Mouse (Mus musculus): ENCODE measurements at regions not wholly inside any gene's neighbourhood (a gene's known extent, or its start where the extent isn't known, plus 50 kb on each side); places are given as distances from the start of the nearest gene placed in this dataset.
"Not testable (repeated sequence)": the region's sequence is repeated elsewhere in the genome, so short reads cannot be mapped to it uniquely, and the experiment has no call there.

DNA sequence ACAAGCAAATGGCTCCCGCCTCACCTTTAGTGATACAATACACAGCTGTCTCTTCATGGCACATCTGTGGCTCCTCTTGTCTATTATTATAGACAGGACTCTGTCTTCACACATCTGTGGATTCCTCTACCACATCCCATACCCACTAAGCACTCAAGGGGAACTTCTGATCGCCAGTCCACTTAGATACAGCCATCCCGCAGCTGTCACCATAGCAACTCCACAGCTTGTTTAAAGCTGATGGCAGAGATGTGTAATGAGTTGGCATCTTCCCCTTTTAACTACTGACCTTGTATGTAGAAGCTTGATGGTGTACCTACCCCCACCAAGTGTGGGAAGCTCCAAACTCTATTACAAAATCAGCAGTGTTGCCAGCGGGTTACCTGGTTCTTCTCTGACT lies 109.5 kb upstream of the Pfn2 start:
- no peak for DNase-seq (ENCODE audit: low read depth in 2 of 2, low spot score in 2 of 2)

DNA sequence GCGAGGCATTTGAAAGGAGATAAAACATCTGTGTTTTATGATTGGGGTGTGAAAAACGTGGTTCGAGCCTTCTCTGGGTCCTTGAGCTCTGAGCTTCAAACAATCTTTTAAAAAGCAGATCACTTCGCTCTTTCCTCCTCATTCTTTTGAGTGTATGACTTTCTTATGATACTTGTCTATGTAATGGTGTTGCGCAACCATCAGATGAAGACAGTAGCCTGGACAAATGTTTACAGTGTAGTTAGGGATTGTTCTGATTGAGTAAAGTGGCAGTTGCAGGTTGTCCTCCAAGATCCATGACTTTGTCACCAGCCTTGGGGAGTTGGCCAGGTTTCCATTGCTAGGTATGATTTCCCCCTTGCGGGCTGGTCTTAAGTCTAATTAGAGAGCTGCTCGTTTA lies 116.1 kb upstream of the Pfn2 start:
- no peak for DNase-seq (ENCODE audit: low read depth in 2 of 2, low spot score in 2 of 2)

DNA sequence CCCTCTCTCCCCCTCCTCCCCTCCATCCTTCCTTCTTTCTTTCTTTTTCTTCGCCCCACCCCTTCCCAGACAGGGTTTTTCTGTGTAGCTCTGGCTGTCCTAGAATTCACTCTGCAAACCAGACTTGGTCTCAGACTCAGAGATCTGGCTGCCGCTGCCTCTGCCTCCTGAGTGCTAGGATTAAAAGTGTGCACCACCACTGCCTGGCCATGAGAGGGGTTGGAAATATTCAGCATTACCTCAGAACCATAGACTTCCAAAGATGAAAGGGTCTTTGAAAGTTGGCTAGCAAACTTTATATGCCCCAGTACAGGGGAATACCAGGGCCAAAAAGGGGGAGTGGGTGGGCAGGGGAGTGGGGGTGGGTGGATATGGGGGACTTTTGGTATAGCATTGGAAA lies 122.7 kb upstream of the Pfn2 start:
- not testable (repeated sequence) for DNase-seq (ENCODE audit: low read depth in 2 of 2, low spot score in 2 of 2)

- no peak for DNase-seq (ENCODE audit: low read depth in 2 of 2, low spot score in 2 of 2)
These were observed 124.8 kb upstream of the Pfn2 start for GRCm38 (mm10) chr3:57972469-57973245.

DNA sequence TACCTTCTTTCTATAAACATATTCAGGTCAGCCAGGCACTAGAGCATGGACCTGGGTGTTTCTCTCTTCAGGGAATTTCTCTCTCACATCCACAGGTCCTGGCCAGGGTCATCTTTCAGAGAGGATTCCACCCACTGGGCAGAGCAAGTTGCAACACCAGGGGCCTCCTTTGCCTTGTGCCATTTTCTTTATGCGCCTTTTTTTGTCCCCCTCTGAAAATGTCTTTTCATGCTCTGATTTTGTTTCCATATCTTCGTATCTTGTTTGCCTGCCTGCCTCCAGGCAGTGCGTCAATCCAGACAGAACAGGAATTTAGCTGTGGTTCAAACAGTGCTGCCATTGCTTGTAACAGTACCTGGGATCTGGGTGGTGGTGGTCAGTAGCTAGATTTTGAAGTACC lies 125.7 kb upstream of the Pfn2 start:
- no peak for DNase-seq (ENCODE audit: low read depth in 2 of 2, low spot score in 2 of 2)

GRCm38 (mm10) chr3:57975379-57975778 lies 127.5 kb upstream of the Pfn2 start:
- no peak for DNase-seq (ENCODE audit: low read depth in 2 of 2, low spot score in 2 of 2)

DNA sequence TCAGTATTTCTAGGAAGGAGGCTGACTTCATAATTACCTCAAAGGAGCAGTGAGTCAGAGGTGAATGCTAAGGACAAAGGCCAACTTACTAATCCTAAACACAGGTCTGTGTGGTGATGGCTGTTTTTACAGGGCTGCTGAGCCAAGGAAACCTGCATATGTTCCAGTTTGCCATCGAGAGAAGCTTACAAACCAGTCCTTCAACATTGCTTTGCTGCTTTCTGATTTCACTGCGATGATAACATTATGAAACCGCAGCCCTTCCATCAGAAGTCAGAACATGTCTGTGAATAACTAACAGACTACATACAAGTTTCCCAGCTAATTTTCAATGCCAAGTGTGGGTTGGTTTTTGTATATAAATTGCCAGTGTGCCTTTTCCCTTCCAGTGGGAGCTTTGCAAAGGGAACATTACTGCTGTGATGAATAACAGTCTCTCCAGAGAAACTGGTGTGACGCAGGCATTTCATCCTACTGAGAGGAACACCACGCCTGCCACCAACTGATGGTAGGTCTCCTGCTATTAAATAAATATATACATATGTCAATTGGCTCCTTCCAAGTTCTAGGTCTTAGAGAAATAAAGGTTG lies 128.9 kb upstream of the Pfn2 start:
- no peak for DNase-seq (ENCODE audit: low read depth in 2 of 2, low spot score in 2 of 2)

GRCm38 (mm10) chr3:57988175-57988574 lies 140.3 kb upstream of the Pfn2 start:
- DNase-seq (ENCODE audit: low read depth in 2 of 2, low spot score in 2 of 2) = no peak

GRCm38 (mm10) chr3:57990738-57991137 lies 142.9 kb upstream of the Pfn2 start:
- no peak for DNase-seq (ENCODE audit: low read depth in 2 of 2, low spot score in 2 of 2)

GRCm38 (mm10) chr3:57998121-57999102 lies 150.5 kb upstream of the Pfn2 start:
- DNase-seq (ENCODE audit: low read depth in 2 of 2, low spot score in 2 of 2) = no peak

- no peak for DNase-seq (ENCODE audit: low read depth in 2 of 2, low spot score in 2 of 2)
These were observed 155.1 kb upstream of the Pfn2 start for GRCm38 (mm10) chr3:58002792-58003574.

- no peak for DNase-seq (ENCODE audit: low read depth in 2 of 2, low spot score in 2 of 2)
These were observed 177.0 kb upstream of the Pfn2 start for GRCm38 (mm10) chr3:58024750-58025392.

- DNase-seq (ENCODE audit: low read depth in 2 of 2, low spot score in 2 of 2) = no peak
These were observed 201.7 kb upstream of the Pfn2 start for GRCm38 (mm10) chr3:58049618-58050017.

DNA sequence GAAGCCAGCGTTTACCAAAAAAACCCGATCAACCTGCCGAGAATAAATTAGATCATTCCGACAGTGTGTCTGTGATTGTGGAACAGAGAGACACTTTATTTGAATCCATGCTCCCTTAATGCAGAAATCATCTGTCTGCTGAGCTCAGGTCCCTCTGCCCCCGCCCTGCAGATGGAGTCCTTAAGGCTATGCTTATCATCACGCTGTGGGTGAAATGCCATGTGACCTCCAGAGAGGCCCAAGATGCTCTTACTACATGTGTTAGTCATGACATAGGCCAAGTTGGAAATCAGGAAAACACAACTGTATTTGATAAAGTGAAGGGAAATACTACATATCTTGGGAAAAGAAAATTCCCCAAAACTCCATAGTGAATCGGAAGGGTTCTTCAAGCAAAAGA lies 206.8 kb upstream of the Pfn2 start:
- no peak for DNase-seq (ENCODE audit: low read depth in 2 of 2, low spot score in 2 of 2)

- no peak for DNase-seq (ENCODE audit: low read depth in 2 of 2, low spot score in 2 of 2)
These were observed 207.3 kb upstream of the Pfn2 start for GRCm38 (mm10) chr3:58055181-58055580.

- DNase-seq (ENCODE audit: low read depth in 2 of 2, low spot score in 2 of 2) = no peak
These were observed 208.5 kb upstream of the Pfn2 start for GRCm38 (mm10) chr3:58056191-58057063.

DNA sequence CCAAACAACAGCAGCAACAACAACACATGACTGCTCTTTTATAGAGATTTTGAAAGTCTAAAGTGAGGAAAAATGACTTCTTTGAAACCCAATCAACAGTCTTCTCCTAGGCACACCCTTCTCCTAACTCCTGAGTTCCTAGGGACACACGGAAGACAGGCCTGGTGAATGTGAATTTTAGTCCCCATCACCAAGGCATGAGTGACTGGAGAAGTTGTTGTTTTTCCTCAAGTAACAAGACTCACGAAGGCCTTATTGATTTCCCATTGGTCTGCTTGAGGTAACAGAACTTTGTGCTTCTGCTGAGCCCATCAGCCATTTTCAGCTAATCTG lies 209.2 kb upstream of the Pfn2 start:
- no peak for DNase-seq (ENCODE audit: low read depth in 2 of 2, low spot score in 2 of 2)

- no peak for DNase-seq (ENCODE audit: low read depth in 2 of 2, low spot score in 2 of 2)
These were observed 210.3 kb upstream of the Pfn2 start for GRCm38 (mm10) chr3:58058134-58058533.

DNA sequence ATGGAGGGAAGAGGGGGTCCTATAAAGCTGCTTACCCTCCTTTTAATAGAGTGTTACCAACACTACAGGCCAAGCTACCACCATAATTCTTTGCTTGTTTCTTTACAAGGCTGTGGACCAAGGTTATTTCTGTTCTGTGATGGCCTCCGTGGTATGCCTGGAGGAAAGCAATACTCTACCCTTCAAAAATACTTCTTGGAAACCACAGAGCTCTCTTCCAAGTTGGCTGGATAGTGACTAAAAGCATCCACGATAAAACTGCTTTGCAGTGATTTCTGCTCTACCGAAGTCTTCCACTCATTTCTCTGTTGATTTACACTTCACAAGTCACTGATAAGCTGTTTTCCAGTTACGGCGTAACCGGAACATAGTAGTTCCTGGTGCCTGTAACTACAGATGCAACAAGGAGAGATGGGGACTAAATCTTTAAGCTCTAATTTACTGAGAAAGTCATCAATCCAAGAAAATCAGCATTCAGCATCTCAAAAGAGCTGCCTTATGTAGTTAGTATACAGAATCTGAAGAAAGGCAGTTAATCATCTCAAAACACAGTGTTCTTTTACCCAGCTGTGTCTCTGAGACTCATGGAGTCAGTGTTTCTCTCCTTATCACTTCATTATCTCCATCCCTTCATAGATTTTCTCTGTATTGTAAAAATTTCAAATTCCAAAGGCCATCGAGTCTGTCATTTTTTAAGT lies 216.1 kb upstream of the Pfn2 start:
- no peak for DNase-seq (ENCODE audit: low read depth in 2 of 2, low spot score in 2 of 2)
